Mouse (Mus musculus): ENCODE measurements around the gene Arhgap8. TPM values are rescaled to one million over a fixed set of nuclear protein-coding genes. Genes with fewer than 3 reads are reported as not detected.

The Arhgap8 gene
- polyA plus RNA-seq (2017; shearing (Covaris generic)), result under 1 TPM in 1 of 3 experiments, not detected in 2; 0.24 TPM

- ATAC-seq, result no peak
Observed at GRCm38 (mm10) chr15:84719791-84720190, at the start of gene Arhgap8. TSS of gene Arhgap8 (plus strand) at chr15:84720052.

- ATAC-seq, result no peak
Observed at GRCm38 (mm10) chr15:84670657-84671055, 49.2 kb upstream of the Arhgap8 start.

GRCm38 (mm10) chr15:84671401-84672307 lies 48.2 kb upstream of the Arhgap8 start:
- no peak for ATAC-seq

GRCm38 (mm10) chr15:84672308-84672615 lies 47.6 kb upstream of the Arhgap8 start:
- no peak for ATAC-seq

GRCm38 (mm10) chr15:84672616-84673015 lies 47.2 kb upstream of the Arhgap8 start:
- ATAC-seq, result no peak

- ATAC-seq, result no peak
Observed at GRCm38 (mm10) chr15:84674329-84675067, 45.4 kb upstream of the Arhgap8 start.

- no peak for ATAC-seq
Observed at GRCm38 (mm10) chr15:84675317-84675716, 44.5 kb upstream of the Arhgap8 start.

GRCm38 (mm10) chr15:84677943-84678342 lies 41.9 kb upstream of the Arhgap8 start:
- no peak for ATAC-seq

GRCm38 (mm10) chr15:84679090-84679489 lies 40.8 kb upstream of the Arhgap8 start:
- no peak for ATAC-seq

GRCm38 (mm10) chr15:84679794-84680193 lies 40.1 kb upstream of the Arhgap8 start:
- no peak for ATAC-seq

- ATAC-seq, result no peak
Observed at GRCm38 (mm10) chr15:84680545-84681454, 39.1 kb upstream of the Arhgap8 start.

- no peak for ATAC-seq
Observed at GRCm38 (mm10) chr15:84681455-84682193, 38.2 kb upstream of the Arhgap8 start.

- ATAC-seq, result no peak
Observed at GRCm38 (mm10) chr15:84682206-84682605, 37.6 kb upstream of the Arhgap8 start.

GRCm38 (mm10) chr15:84682821-84683220 lies 37.0 kb upstream of the Arhgap8 start:
- ATAC-seq, result no peak

GRCm38 (mm10) chr15:84684520-84684919 lies 35.3 kb upstream of the Arhgap8 start:
- no peak for ATAC-seq

- ATAC-seq, result no peak
Observed at GRCm38 (mm10) chr15:84685417-84685816, 34.4 kb upstream of the Arhgap8 start.

GRCm38 (mm10) chr15:84687904-84688303 lies 31.9 kb upstream of the Arhgap8 start:
- no peak for ATAC-seq

GRCm38 (mm10) chr15:84689356-84689755 lies 30.5 kb upstream of the Arhgap8 start:
- ATAC-seq, result no peak

- no peak for ATAC-seq
Observed at GRCm38 (mm10) chr15:84691513-84691912, 28.3 kb upstream of the Arhgap8 start.

GRCm38 (mm10) chr15:84692645-84693044 lies 27.2 kb upstream of the Arhgap8 start:
- no peak for ATAC-seq

- ATAC-seq, result no peak
Observed at GRCm38 (mm10) chr15:84696021-84696420, 23.8 kb upstream of the Arhgap8 start.

- no peak for ATAC-seq
Observed at GRCm38 (mm10) chr15:84697611-84698011, 22.2 kb upstream of the Arhgap8 start.

Measured in inflammation-experienced regulatory T-cells, adult 6 months (primary cell).